Mouse (Mus musculus) liver, embryonic 16.5 days (tissue): ENCODE measurements around the gene Cyp2c68. TPM values are rescaled to one million over a fixed set of nuclear protein-coding genes. Genes with fewer than 3 reads are reported as not detected.

ENCODE experiments used
- polyA plus RNA-seq: library from polyadenylated mRNA; unstranded; fragments of >200 nt; fragmentation: Nextera tagmentation; extraction: Ambion mirVana; gene quantifications from 2 replicates; pipeline ENCODE4 v1.2.1, GENCODE M21; 2015

Gene Cyp2c68
- polyA plus RNA-seq, 1 experiment from 2014 or later = 197 TPM

Other genes with a start within 250 kb of the Cyp2c68 start
- not detected in 2 replicates for gene Cyp2c39, start 230.2 kb downstream of the Cyp2c68 start, polyA plus RNA-seq
- gene Cyp2c67, start 92.0 kb downstream of the Cyp2c68 start, polyA plus RNA-seq = 0.90 and 1.2 TPM in 2 replicates
- gene Cyp2c40, start 71.8 kb upstream of the Cyp2c68 start, polyA plus RNA-seq = 2.7 and 3.6 TPM in 2 replicates
- 0.15 and 0.26 TPM in 2 replicates for gene Cyp2c69, start 145.7 kb upstream of the Cyp2c68 start, polyA plus RNA-seq